Mouse (Mus musculus): ENCODE results near the gene Trim72.
"Not testable (repeated sequence)": the region's sequence is repeated elsewhere in the genome, so short reads cannot be mapped to it uniquely, and the experiment has no call there.

Trim72 gene

GRCm38 (mm10) chr7:128025381-128025780 lies 21.6 kb downstream of the Trim72 start:
- ChIA-PET CTCF (interaction anchor here in 1 of 4 experiments (0.6 kb wide), 1 partner anchor 658 kb away, joined by 3 read pairs; no protein-coding TSS in a partner anchor), POLR2A (no interaction called here)

DNA sequence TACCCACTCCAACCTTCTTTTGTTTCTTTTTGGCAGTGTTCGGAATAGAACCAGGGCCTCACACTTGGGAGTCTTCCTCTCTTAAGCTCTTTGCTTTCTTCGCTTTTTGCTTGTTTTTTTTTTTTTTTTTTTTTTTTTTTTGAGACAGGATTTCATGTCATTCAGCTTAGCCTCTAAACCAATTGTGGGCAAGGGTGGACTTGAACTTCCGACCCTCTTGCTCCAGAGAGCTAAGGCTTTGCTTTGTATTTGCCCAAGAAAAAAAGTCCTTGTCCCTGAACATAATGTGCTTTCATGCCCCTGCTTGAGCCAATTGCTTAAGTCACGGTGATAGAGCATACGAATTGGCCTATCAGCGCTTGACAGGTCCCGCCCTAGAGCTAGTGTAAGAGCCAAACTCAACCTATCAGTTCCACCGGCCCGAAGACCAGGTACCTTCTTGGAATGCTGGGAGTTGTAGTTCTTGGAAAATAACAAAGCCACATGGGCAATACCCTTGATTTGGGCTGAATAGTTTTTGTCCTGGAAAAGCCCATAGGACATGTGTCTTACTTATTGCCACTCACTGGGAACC lies 27.7 kb downstream of the Trim72 start:
- ChIA-PET POLR2A (interaction anchor here in 3 of 4 experiments (0.6 to 3.8 kb wide), 32 partner anchors 10 to 690 kb away, joined by 3 to 19 read pairs (median 4); partner anchors contain the start of genes Pycard (in 3 of the 3), Armc5 (in 1 of the 3), Cox6a2 (in 1 of the 3) and Fus (in 1 of the 3)), CTCF (interaction anchor here (0.6 to 1.3 kb wide), 8 partner anchors 11 to 356 kb away, joined by 3 to 7 read pairs (median 4); no protein-coding TSS in a partner anchor)

GRCm38 (mm10) chr7:128032290-128032988 lies 28.7 kb downstream of the Trim72 start:
- ChIA-PET POLR2A (interaction anchor here in 3 of 4 experiments (0.6 to 3.8 kb wide), 19 partner anchors 11 to 753 kb away, joined by 3 to 19 read pairs (median 6); partner anchors contain the start of genes Pycard (in 3 of the 3), Fus (in 1 of the 3) and Trim72 (in 1 of the 3)), CTCF (interaction anchor here in 1 of 4 experiments (0.9 kb wide), 1 partner anchor 9 kb away, joined by 3 read pairs; no protein-coding TSS in a partner anchor)

GRCm38 (mm10) chr7:128032989-128033293 lies 29.2 kb downstream of the Trim72 start:
- ChIA-PET CTCF (interaction anchor here in 1 of 4 experiments (0.9 kb wide), 1 partner anchor 9 kb away, joined by 3 read pairs; no protein-coding TSS in a partner anchor), POLR2A (interaction anchor here in 1 of 4 experiments (0.6 to 3.8 kb wide), 6 partner anchors 11 to 754 kb away, joined by 3 to 19 read pairs (median 15); partner anchors contain the start of genes Fus and Pycard)

- ChIA-PET POLR2A (interaction anchor here in 1 of 4 experiments (2.0 to 3.8 kb wide), 2 partner anchors 10 to 23 kb away, joined by 7 to 15 read pairs; no protein-coding TSS in a partner anchor), CTCF (no interaction called here)
These were observed 29.9 kb downstream of the Trim72 start for GRCm38 (mm10) chr7:128033616-128034015.

DNA sequence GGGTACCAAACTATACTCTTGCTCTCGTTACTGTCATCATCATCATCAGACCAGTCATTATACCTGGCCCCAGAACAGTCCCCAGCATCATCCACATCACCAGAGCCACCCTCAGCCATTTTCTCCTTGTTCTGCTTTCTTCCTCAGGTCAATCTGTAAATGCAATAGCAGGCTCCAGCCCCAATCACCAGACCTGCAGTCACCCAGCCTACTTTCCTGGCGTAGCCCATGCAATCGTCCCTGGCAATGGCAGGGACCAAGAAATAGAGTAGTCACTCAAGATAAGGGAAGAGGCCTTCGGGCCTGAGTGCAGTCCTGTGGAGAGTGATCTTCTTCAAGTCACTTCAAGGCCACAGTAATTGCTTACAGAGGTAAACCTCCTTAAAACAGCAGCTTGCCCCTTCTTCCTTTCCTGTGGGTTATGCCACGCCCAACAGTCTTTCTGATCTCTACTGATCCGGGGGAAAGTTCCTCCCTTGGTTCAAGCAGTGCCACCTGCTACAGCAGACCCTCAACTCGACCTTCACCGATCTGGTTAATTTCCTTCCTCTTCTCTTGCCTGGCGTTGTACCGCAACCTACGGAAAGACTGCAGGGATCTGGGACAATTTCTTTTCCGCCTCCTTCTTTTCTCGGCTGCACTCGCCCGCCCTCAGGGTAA lies 38.5 kb downstream of the Trim72 start:
- CTCF ChIA-PET, result not testable (repeated sequence)

GRCm38 (mm10) chr7:128044142-128044785 lies 40.5 kb downstream of the Trim72 start:
- ChIA-PET CTCF (interaction anchor here (0.5 to 1.0 kb wide), 9 partner anchors 9 to 715 kb away, joined by 3 to 6 read pairs (median 4); partner anchors contain the start of gene Pycard (in 1 of the 4)), POLR2A (interaction anchor here in 3 of 4 experiments (0.6 to 2.1 kb wide), 12 partner anchors 9 to 700 kb away, joined by 3 to 7 read pairs (median 4); partner anchors contain the start of genes Pycard (in 1 of the 3) and Sec23ip (in 1 of the 3))

More for the DNA sequence above, 38.5 kb downstream of the Trim72 start:
- POLR2A ChIA-PET, result not testable (repeated sequence)

DNA sequence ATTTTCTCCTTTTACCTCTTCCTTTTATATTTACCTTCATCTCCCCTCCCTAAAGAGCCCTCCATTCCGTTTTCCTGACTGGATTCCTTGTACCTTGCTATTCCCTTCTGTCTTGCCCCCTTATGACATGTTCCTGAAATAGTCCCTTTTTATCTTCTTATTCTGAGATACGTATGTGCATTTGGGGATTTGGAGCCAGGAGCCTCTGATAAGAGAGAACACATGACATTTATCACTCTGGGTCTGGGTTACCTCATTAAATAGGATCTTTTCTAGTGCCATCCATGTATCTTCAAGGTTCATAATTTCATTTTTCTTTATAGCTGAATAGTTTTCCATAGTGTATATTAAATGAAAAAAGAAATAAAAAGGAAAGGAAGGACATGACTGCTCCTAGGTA lies 41.9 kb downstream of the Trim72 start:
- POLR2A ChIA-PET, result interaction anchor here in 2 of 4 experiments (1.0 to 1.2 kb wide), 2 partner anchors 14 to 105 kb away, joined by 3 read pairs; no protein-coding TSS in a partner anchor

GRCm38 (mm10) chr7:128048819-128049218 lies 45.1 kb downstream of the Trim72 start:
- CTCF ChIA-PET, result no interaction called here

More for the DNA sequence above, 41.9 kb downstream of the Trim72 start:
- CTCF ChIA-PET, result no interaction called here

DNA sequence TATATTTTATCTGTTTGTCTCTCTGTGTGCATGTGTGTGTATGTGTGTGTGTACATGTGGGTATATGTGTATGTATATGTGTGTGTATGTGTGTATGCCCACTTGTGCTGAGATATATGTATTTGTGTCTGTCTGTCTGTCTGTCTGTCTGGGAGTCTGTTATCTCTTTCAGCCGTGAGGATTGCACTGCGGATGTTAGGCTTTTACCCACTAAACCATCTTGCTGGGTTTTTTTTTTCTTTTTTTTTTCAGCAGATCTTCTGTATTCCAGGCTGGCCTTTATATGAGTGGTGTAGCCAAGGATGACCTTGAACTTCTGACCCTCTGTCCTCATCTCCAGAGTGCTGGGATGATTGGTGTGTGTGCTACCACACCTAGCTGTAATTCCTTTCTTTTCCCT lies 45.5 kb downstream of the Trim72 start:
- CTCF ChIA-PET, result interaction anchor here in 1 of 4 experiments (0.7 kb wide), 1 partner anchor 676 kb away, joined by 3 read pairs; no protein-coding TSS in a partner anchor
- POLR2A ChIA-PET, result interaction anchor here in 2 of 4 experiments (0.6 kb wide), 2 partner anchors 376 to 469 kb away, joined by 3 to 4 read pairs; no protein-coding TSS in a partner anchor

More at GRCm38 (mm10) chr7:128048819-128049218, 45.1 kb downstream of the Trim72 start:
- POLR2A ChIA-PET, result interaction anchor here in 1 of 4 experiments (0.6 kb wide), 1 partner anchor 376 kb away, joined by 3 read pairs; no protein-coding TSS in a partner anchor

DNA sequence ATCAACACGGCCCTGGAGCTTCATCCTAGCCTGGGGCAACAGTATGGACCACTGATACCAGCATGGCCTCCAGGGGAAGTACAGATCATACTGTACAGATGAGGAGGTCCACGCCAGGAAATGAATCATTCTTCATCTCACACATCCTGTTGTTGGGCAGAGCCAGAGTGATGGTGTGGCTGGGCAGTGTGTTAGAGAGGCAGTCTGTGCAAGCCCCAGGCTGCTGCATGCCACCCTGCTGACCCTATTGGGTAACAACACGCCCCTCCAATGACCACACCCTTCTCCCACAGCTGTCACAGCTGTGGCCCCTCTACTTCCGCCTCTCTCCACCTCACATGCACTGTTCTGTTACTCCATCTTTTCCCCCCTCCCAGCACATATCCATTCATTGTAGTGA lies 47.0 kb downstream of the Trim72 start:
- CTCF ChIA-PET, result interaction anchor here in 1 of 4 experiments (1.1 kb wide), 1 partner anchor 46 kb away, joined by 3 read pairs; no protein-coding TSS in a partner anchor
- POLR2A ChIA-PET, result interaction anchor here in 3 of 4 experiments (0.6 to 2.1 kb wide), 5 partner anchors 14 to 40 kb away, joined by 3 to 6 read pairs (median 4); no protein-coding TSS in a partner anchor

GRCm38 (mm10) chr7:128053061-128053460 lies 49.3 kb downstream of the Trim72 start:
- POLR2A ChIA-PET, result interaction anchor here in 1 of 4 experiments (1.0 to 1.3 kb wide), 3 partner anchors 8 to 21 kb away, joined by 3 read pairs; no protein-coding TSS in a partner anchor

GRCm38 (mm10) chr7:128056917-128057444 lies 53.2 kb downstream of the Trim72 start:
- CTCF ChIA-PET, result interaction anchor here in 1 of 4 experiments (0.7 kb wide), 1 partner anchor 135 kb away, joined by 5 read pairs; no protein-coding TSS in a partner anchor
- POLR2A ChIA-PET, result no interaction called here

More at GRCm38 (mm10) chr7:128053061-128053460, 49.3 kb downstream of the Trim72 start:
- CTCF ChIA-PET, result interaction anchor here in 1 of 4 experiments (0.6 kb wide), 1 partner anchor 16 kb away, joined by 3 read pairs; no protein-coding TSS in a partner anchor

DNA sequence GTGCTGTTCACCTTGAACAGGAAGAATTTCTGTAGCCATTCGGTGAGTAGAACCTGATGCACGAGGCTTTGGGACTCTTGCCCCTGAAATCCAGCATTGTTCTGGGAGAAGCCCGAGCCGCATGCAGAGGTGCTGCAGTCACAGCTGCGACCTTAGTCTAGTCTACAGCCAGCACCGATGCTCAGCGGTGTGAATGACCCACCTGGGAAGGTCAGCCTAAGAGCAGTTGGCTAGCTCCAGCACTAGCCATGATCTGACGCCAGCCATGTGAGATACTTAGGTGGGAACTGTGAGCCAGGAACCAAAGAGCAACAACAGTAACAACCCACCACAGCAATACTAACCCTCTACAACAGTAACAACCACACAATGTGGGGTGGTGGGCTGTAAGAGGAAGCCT lies 54.1 kb downstream of the Trim72 start:
- ChIA-PET POLR2A (interaction anchor here in 3 of 4 experiments (0.5 to 0.8 kb wide), 4 partner anchors 8 to 587 kb away, joined by 3 to 4 read pairs (median 3); no protein-coding TSS in a partner anchor), CTCF (interaction anchor here in 2 of 4 experiments (0.5 to 0.6 kb wide), 3 partner anchors 139 to 369 kb away, joined by 3 to 5 read pairs (median 4); no protein-coding TSS in a partner anchor)

- ChIA-PET CTCF (interaction anchor here in 2 of 4 experiments (0.5 to 0.6 kb wide), 3 partner anchors 140 to 369 kb away, joined by 3 to 5 read pairs (median 4); no protein-coding TSS in a partner anchor), POLR2A (interaction anchor here in 1 of 4 experiments (0.6 to 2.5 kb wide), 3 partner anchors 27 to 121 kb away, joined by 3 to 8 read pairs (median 3); no protein-coding TSS in a partner anchor)
These were observed 54.8 kb downstream of the Trim72 start for GRCm38 (mm10) chr7:128058576-128058975.

DNA sequence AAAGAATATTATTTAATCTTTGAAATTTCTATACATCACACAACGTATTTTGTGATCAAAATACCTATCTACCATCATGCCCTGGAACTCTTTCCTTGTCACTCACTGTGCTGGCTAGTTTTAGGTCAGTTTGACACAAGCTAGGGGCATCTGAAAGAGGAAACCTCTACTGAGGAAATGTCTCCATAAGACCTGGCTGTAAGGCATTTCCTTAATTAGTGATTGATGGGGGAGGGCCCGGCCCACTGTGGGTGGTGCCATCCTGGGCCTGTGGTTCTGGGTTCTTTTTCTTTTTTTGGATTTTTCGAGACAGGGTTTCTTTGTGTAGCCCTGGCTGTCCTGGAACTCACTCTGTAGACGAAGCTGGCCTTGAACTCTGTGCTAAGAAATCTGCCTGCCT lies 55.3 kb downstream of the Trim72 start:
- POLR2A ChIA-PET, result interaction anchor here in 1 of 4 experiments (0.9 to 2.5 kb wide), 2 partner anchors 27 to 49 kb away, joined by 3 to 8 read pairs; no protein-coding TSS in a partner anchor
- CTCF ChIA-PET, result no interaction called here

All from embryonic stem cell, embryonic (primary cell).